11 mouse cellular contexts compared by ENCODE assay signal in genomic region chr7:51625161-51625560, GRCm38 (mm10). TPM values are rescaled to one million over a fixed set of nuclear protein-coding genes. Genes with fewer than 3 reads are reported as not detected.
DNase-seq lines count a peak whose midpoint lies in the region; ATAC-seq and TF ChIP-seq lines count a peak whose summit lies in the region.
"Had no signal": no experiment of that assay in that cellular context is flagged by ENCODE, and none has a peak within 500 bp of the region (broad histone marks: within the 10 kb centered on the region; RNA-seq: fewer than 3 reads in every experiment).

No protein-coding gene starts in this region.

- H3K9ac ChIP-seq in hindbrain, embryonic 12.5 days: peak overlapping the region; percentile 65
- H3K9ac ChIP-seq in midbrain, postnatal 0 days (replicated peaks; ENCODE audit: low read length, poor library complexity, severe bottlenecking): peak overlapping the region; percentile 75
- H3K9ac ChIP-seq: liver, embryonic 13.5 days had no signal

- peak; percentile 20; the same call in 1 of the 2 replicates for ATAC-seq in hindbrain, embryonic 12.5 days (ENCODE audit: low FRiP score)
- ATAC-seq in midbrain, postnatal 0 days (ENCODE audit: low FRiP score): no peak

- H3K9me3 ChIP-seq in heart, embryonic 10.5 days: no peaks in the 10 kb centered on the region
- no peaks in the 10 kb centered on the region for H3K9me3 ChIP-seq in embryonic facial prominence, embryonic 10.5 days
- H3K9me3 ChIP-seq in hindbrain, embryonic 12.5 days (replicated peaks): no peaks in the 10 kb centered on the region
- H3K9me3 ChIP-seq in midbrain, postnatal 0 days (ENCODE audit: low read length): no peaks in the 10 kb centered on the region
- H3K9me3 ChIP-seq: liver, embryonic 13.5 days had no signal

- H3K27ac ChIP-seq in heart, embryonic 10.5 days: no peak overlapping the region
- no peak overlapping the region for H3K27ac ChIP-seq in embryonic facial prominence, embryonic 10.5 days (replicated peaks)
- H3K27ac ChIP-seq in hindbrain, embryonic 12.5 days: peak overlapping the region; percentile 84
- peak overlapping the region; percentile 93 for H3K27ac ChIP-seq in midbrain, postnatal 0 days (ENCODE audit: low read depth, low read length)
- H3K27ac ChIP-seq: liver, embryonic 13.5 days had no signal

- H3K4me3 ChIP-seq in heart, embryonic 10.5 days: no peak overlapping the region
- H3K4me3 ChIP-seq in embryonic facial prominence, embryonic 10.5 days: peak overlapping the region; percentile 32; the same call in 1 of the 2 replicates
- H3K4me3 ChIP-seq in hindbrain, embryonic 12.5 days: peak overlapping the region; percentile 38
- peak overlapping the region; percentile 46 for H3K4me3 ChIP-seq in midbrain, postnatal 0 days (ENCODE audit: low read depth, low read length)
- H3K4me3 ChIP-seq: liver, embryonic 13.5 days had no signal

- no peak for TF ChIP-seq CTCF in midbrain, postnatal 0 days (IDR thresholded peaks at IDR 0.05)

- H3K4me1 ChIP-seq in heart, embryonic 10.5 days: peaks cover 8% of the 10 kb centered on the region
- H3K4me1 ChIP-seq in embryonic facial prominence, embryonic 10.5 days: peaks cover 16% of the 10 kb centered on the region
- H3K4me1 ChIP-seq in hindbrain, embryonic 12.5 days: peaks cover 6% of the 10 kb centered on the region; the same call in 1 of the 2 replicates
- no peaks in the 10 kb centered on the region for H3K4me1 ChIP-seq in midbrain, postnatal 0 days (ENCODE audit: insufficient read depth, low read length)
- H3K4me1 ChIP-seq: liver, embryonic 13.5 days had no signal

- peaks cover 85% of the 10 kb centered on the region for H3K27me3 ChIP-seq in heart, embryonic 10.5 days (ENCODE audit: insufficient read depth, poor library complexity, severe bottlenecking)
- H3K27me3 ChIP-seq in embryonic facial prominence, embryonic 10.5 days (replicated peaks; ENCODE audit: low read depth, poor library complexity, severe bottlenecking): peaks cover 97% of the 10 kb centered on the region
- H3K27me3 ChIP-seq in hindbrain, embryonic 12.5 days: peaks cover 77% of the 10 kb centered on the region
- H3K27me3 ChIP-seq in midbrain, postnatal 0 days (ENCODE audit: insufficient read depth, low read length): peaks cover 20% of the 10 kb centered on the region; the same call in 1 of the 2 replicates

- under 1% methylated on average over 23 of the region's 23 CpGs for WGBS in heart, embryonic 10.5 days
- under 1% methylated on average over 23 of the region's 23 CpGs for WGBS in embryonic facial prominence, embryonic 10.5 days
- 0% methylated on average over 23 of the region's 23 CpGs for WGBS in hindbrain, embryonic 12.5 days
- WGBS in midbrain, postnatal 0 days: under 1% methylated on average over 23 of the region's 23 CpGs

- peak; percentile 55 for DNase-seq in heart, adult 11 months
- no peak for DNase-seq in heart, embryonic 10.5 days (ENCODE audit: low spot score)
- DNase-seq in embryonic facial prominence, embryonic 10.5 days (ENCODE audit: low spot score): peak; percentile 44
- DNase-seq in midbrain, postnatal 0 days (ENCODE audit: low spot score): peak; percentile 46
- DNase-seq in layer of hippocampus, adult 9-11 months: no peak
- no peak for DNase-seq in urinary bladder, postnatal 36 days (ENCODE audit: low spot score in 2 of 2)
- no peak for DNase-seq in adrenal gland, adult 8-10 months
- DNase-seq: heart, postnatal 36 days; liver, embryonic 13.5 days; thymus, adult 2 months had no signal

- peak overlapping the region; percentile 47 for H3K4me2 ChIP-seq in hindbrain, embryonic 12.5 days (replicated peaks)
- peak overlapping the region; percentile 60 for H3K4me2 ChIP-seq in midbrain, postnatal 0 days (ENCODE audit: low read depth, low read length, poor library complexity, severe bottlenecking)
- H3K4me2 ChIP-seq: liver, embryonic 13.5 days had no signal

- no peaks in the 10 kb centered on the region for H3K36me3 ChIP-seq in heart, embryonic 10.5 days
- no peaks in the 10 kb centered on the region for H3K36me3 ChIP-seq in embryonic facial prominence, embryonic 10.5 days (replicated peaks)
- no peaks in the 10 kb centered on the region for H3K36me3 ChIP-seq in hindbrain, embryonic 12.5 days
- no peaks in the 10 kb centered on the region for H3K36me3 ChIP-seq in midbrain, postnatal 0 days (ENCODE audit: insufficient read depth, low read length)
- H3K36me3 ChIP-seq: liver, embryonic 13.5 days had no signal

RNA-seq across cellular contexts. Expression of gene Slc17a6, which starts 3.4 kb away (rescaled TPM):
- polyA plus RNA-seq in heart, embryonic 10.5 days (2016; fragmentation: Nextera tagmentation; extraction: Ambion mirVana): not detected in 2 replicates
- 2.9 and 5.4 TPM in 2 replicates for polyA plus RNA-seq in embryonic facial prominence, embryonic 10.5 days (2016; fragmentation: Nextera tagmentation; extraction: Ambion mirVana)
- 41.6 and 48.1 TPM in 2 replicates for polyA plus RNA-seq in hindbrain, embryonic 12.5 days (2016; fragmentation: Nextera tagmentation; extraction: Ambion mirVana)
- 214 and 225 TPM in 2 replicates for total RNA-seq in midbrain, postnatal 0 days (2014; rRNA removed)
- polyA plus RNA-seq in midbrain, postnatal 0 days (2015; fragmentation: Nextera tagmentation; extraction: Ambion mirVana): 161 and 162 TPM in 2 replicates
- 1 to 10 TPM; 2.0 to 3.2 (median 2.7) TPM for total RNA-seq in adrenal gland, adult 8-10 months (2022)
- total RNA-seq: heart, postnatal 36 days had no signal

Comparison
In these comparisons a context has a peak if more than half of its experiments do, and no peak if none do; other contexts are left out.
1. DNase-seq: peak in heart, adult 11 months (single experiment), embryonic facial prominence, embryonic 10.5 days (single experiment) and midbrain, postnatal 0 days (single experiment); none in heart, embryonic 10.5 days (single experiment), layer of hippocampus, adult 9-11 months (single experiment), urinary bladder, postnatal 36 days (0 of 2) and adrenal gland, adult 8-10 months (single experiment).
2. H3K27ac ChIP-seq: peak in hindbrain, embryonic 12.5 days (single experiment) and midbrain, postnatal 0 days (single experiment); none in heart, embryonic 10.5 days (single experiment) and embryonic facial prominence, embryonic 10.5 days (single experiment).